Mouse (Mus musculus) brown adipose tissue, adult 24 weeks (tissue): ENCODE data around the gene Strada. TPM values are rescaled to one million over a fixed set of nuclear protein-coding genes. Genes with fewer than 3 reads are reported as not detected.
"Not testable (repeated sequence)": the region's sequence is repeated elsewhere in the genome, so short reads cannot be mapped to it uniquely, and the experiment has no call there.

ENCODE experiments used
- H3K27ac ChIP-seq: fragments of 200-500 bp; replicated peaks from 2 replicates; pipeline ENCODE4 v1.5.1; 2012; ENCODE audit warnings: low read depth, mild to moderate bottlenecking, low read length
- H3K4me1 ChIP-seq: fragments of 200-500 bp; 2 replicates; pipeline ENCODE4 v1.6.1; 2012; ENCODE audit warnings: low read length, mixed read lengths; ENCODE audit not compliant: control insufficient read depth, insufficient read depth, insufficient read length
- H3K4me3 ChIP-seq: fragments of 200-500 bp; 2 replicates; pipeline ENCODE4 v1.5.1; 2012; ENCODE audit warnings: low read depth, mild to moderate bottlenecking, low read length, moderate library complexity; ENCODE audit not compliant: insufficient read depth
- polyA plus RNA-seq: library from polyadenylated mRNA; stranded (reverse); fragments of >200 nt; gene quantifications from 2 replicates; pipeline ENCODE4 v1.2.4, GENCODE M21; 2012; ENCODE audit not compliant: missing spikeins, insufficient read depth, insufficient read length

Strada gene
- polyA plus RNA-seq = 9.3 and 9.8 TPM in 2 replicates

- H3K4me3 ChIP-seq = no peak within 1 kb of the TSS
These were observed at the start of gene Strada for GRCm38 (mm10) chr11:106202123-106202465. Gene Strada, minus strand, starts transcription at chr11:106202168.

GRCm38 (mm10) chr11:106249326-106249725 lies 47.4 kb upstream of the Strada start:
- Histone ChIP-seq H3K4me3 (no peak overlapping the region), H3K27ac (peak overlapping the region; percentile 19; the same call in 1 of the 2 replicates), H3K4me1 (no peaks in the 10 kb centered on the region)

More at GRCm38 (mm10) chr11:106202123-106202465, at the start of gene Strada:
- Histone ChIP-seq H3K27ac (0 out of 2 replicates have a peak within 1 kb of the TSS, but pooled peaks have one; percentile 6), H3K4me1 (no peaks in the 10 kb centered on the region)

- no peak overlapping the region for H3K4me3 ChIP-seq
- no peak overlapping the region for H3K27ac ChIP-seq
- H3K4me1 ChIP-seq = no peaks in the 10 kb centered on the region
These were observed 44.9 kb upstream of the Strada start for GRCm38 (mm10) chr11:106246834-106247233.

- H3K27ac ChIP-seq, H3K4me3 ChIP-seq, H3K4me1 ChIP-seq: not testable (repeated sequence)
These were observed 32.0 kb upstream of the Strada start for GRCm38 (mm10) chr11:106233978-106234377.

- peaks cover 4% of the 10 kb centered on the region; the same call in 1 of the 2 replicates for H3K4me1 ChIP-seq
- no peak overlapping the region for H3K27ac ChIP-seq
- no peak overlapping the region for H3K4me3 ChIP-seq
These were observed 18.6 kb upstream of the Strada start for GRCm38 (mm10) chr11:106220603-106221002.

GRCm38 (mm10) chr11:106216730-106217490 lies 14.9 kb upstream of the Strada start, which contains the start of gene Ddx42:
Gene Ddx42, plus strand, starts transcription at chr11:106216926.
- Histone ChIP-seq H3K4me1 (peaks cover 10% of the 10 kb centered on the region), H3K27ac (peak within 1 kb of the TSS; percentile 95), H3K4me3 (peak within 1 kb of the TSS; percentile 86)

- Histone ChIP-seq H3K4me1 (peaks cover 10% of the 10 kb centered on the region), H3K4me3 (peak within 1 kb of the TSS; percentile 86), H3K27ac (peak within 1 kb of the TSS; percentile 95)
These were observed 14.2 kb upstream of the Strada start, which contains the start of gene Ccdc47 for GRCm38 (mm10) chr11:106215927-106216729. Gene Ccdc47, minus strand, starts transcription at chr11:106216344.

- Histone ChIP-seq H3K4me3 (peak overlapping the region; percentile 86), H3K4me1 (peaks cover 6% of the 10 kb centered on the region; the same call in 1 of the 2 replicates), H3K27ac (peak overlapping the region; percentile 79)
These were observed 13.5 kb upstream of the Strada start for GRCm38 (mm10) chr11:106215450-106215859.

GRCm38 (mm10) chr11:106214856-106215255 lies 12.9 kb upstream of the Strada start:
- Histone ChIP-seq H3K4me1 (peaks cover 6% of the 10 kb centered on the region; the same call in 1 of the 2 replicates), H3K4me3 (peak overlapping the region; percentile 29; the same call in 1 of the 2 replicates), H3K27ac (no peak overlapping the region)

GRCm38 (mm10) chr11:106212771-106213170 lies 10.8 kb upstream of the Strada start:
- Histone ChIP-seq H3K4me3 (no peak overlapping the region), H3K27ac (no peak overlapping the region), H3K4me1 (peaks cover 6% of the 10 kb centered on the region; the same call in 1 of the 2 replicates)

GRCm38 (mm10) chr11:106201337-106202122 lies 438 bp downstream of the Strada start:
- no peak overlapping the region for H3K4me3 ChIP-seq
- 0 out of 2 replicates have a peak overlapping the region, but pooled peaks have one; percentile 6 for H3K27ac ChIP-seq
- H3K4me1 ChIP-seq = no peaks in the 10 kb centered on the region

GRCm38 (mm10) chr11:106200756-106201155 lies 1.2 kb downstream of the Strada start:
- H3K4me3 ChIP-seq = no peak overlapping the region
- H3K4me1 ChIP-seq = no peaks in the 10 kb centered on the region
- no peak overlapping the region; the same call in 1 of the 2 replicates for H3K27ac ChIP-seq

- not testable (repeated sequence) for H3K27ac ChIP-seq, H3K4me3 ChIP-seq, H3K4me1 ChIP-seq
These were observed 2.0 kb downstream of the Strada start for GRCm38 (mm10) chr11:106199997-106200396.

GRCm38 (mm10) chr11:106198277-106198676 lies 3.7 kb downstream of the Strada start:
- Histone ChIP-seq H3K4me1 (no peaks in the 10 kb centered on the region), H3K4me3 (no peak overlapping the region), H3K27ac (no peak overlapping the region)
